Mouse (Mus musculus): ENCODE measurements around the gene Ctsc. TPM values are rescaled to one million over a fixed set of nuclear protein-coding genes. Genes with fewer than 3 reads are reported as not detected.

Gene Ctsc
- polyA plus RNA-seq, 1 experiment from 2014 or later: 18.7 TPM

DNA sequence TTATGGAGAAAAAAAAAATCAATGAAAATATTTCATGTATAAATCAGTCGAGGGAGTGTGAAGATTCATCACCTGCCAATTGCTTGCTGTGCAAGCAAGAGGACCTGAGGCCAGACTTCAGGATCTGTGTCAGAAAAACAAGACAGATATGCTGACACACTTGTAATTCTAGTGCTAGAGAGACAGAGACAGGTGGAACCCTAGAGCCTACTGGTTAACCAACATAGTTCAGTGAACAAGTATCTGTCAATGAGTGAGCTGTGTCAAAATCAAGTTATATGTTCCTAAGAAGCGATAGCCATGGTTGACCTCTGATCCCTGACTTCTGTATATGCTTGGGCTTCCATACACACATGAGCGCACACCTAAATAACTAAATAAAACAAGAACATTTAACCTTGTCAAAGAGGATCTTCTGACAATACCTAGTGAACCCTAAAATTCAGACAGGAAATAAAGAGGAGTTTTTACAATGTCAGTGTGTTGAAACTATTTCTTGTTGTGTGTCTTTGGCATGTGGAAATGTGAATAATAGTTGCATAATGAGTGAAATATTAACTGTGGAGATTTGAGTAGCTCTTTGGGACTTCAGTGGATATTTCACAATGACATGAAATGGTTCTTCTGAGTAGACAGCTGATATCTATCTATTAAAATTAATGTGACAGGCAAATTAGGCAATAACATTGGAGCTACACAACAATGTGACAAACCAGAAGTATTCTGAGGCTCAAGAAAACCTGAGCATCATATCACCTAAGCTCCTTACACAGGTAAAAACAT, 32.7 kb downstream of the Ctsc start:
- Histone ChIP-seq H3K36me3 (no peaks in the 10 kb centered on the region), H3K9ac (no peak overlapping the region), H3K27me3 (no peaks in the 10 kb centered on the region), H3K4me2 (no peak overlapping the region), H3K4me1 (replicated peaks) (no peaks in the 10 kb centered on the region), H3K4me3 (no peak overlapping the region), H3K9me3 (no peaks in the 10 kb centered on the region), H3K27ac (replicated peaks) (no peak overlapping the region)
- ATAC-seq (ENCODE audit: low read depth): no peak
- WGBS: 83% methylated on average over 3 of the region's 3 CpGs

DNA sequence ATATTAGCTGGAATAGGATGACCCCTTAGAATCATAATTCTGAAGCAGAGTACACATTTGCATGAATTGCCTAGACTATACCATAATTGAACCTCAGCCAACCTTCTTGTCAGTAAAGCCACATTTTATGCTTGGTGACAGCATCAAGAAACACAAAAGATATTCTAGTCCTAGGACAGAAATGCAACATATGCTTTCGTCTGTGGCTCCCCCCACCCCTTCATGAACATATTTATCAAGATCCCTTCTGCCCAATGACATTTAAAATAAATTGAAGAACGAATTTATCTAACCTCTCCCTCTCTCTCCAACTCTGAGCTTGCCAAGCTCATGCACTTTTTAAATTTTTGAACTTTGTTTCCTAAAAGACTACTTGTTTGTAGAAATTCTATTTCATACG, 38.5 kb downstream of the Ctsc start:
- H3K4me3 ChIP-seq: no peak overlapping the region
- H3K27ac ChIP-seq (replicated peaks): no peak overlapping the region
- no peaks in the 10 kb centered on the region for H3K9me3 ChIP-seq
- H3K9ac ChIP-seq: no peak overlapping the region
- WGBS: 77% methylated on average over 3 of the region's 3 CpGs
- H3K4me2 ChIP-seq: no peak overlapping the region
- no peaks in the 10 kb centered on the region for H3K27me3 ChIP-seq
- H3K36me3 ChIP-seq: no peaks in the 10 kb centered on the region
- no peaks in the 10 kb centered on the region for H3K4me1 ChIP-seq (replicated peaks)
- no peak for ATAC-seq (ENCODE audit: low read depth)

DNA sequence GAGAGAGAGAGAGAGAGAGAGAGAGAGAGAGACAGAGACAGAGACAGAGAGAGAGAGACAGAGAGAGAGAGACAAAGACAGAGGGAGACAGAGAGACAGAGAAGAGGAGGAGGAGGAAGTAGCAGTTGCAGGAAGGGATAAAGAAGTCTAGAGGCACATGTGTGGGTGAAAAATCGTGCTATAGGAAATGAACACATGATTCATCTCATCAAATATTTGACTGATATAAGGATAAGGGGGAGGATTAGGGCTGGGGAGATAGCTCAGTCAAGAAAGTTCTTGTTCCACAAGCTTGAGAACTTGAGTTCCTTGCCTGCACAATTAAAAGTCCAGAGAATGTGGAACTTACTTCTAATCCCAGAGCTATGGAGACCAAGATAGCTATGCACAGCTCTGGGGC, 40.6 kb downstream of the Ctsc start:
- Histone ChIP-seq H3K9me3 (no peaks in the 10 kb centered on the region), H3K4me3 (no peak overlapping the region), H3K27me3 (no peaks in the 10 kb centered on the region), H3K27ac (replicated peaks) (no peak overlapping the region), H3K4me2 (no peak overlapping the region), H3K4me1 (replicated peaks) (no peaks in the 10 kb centered on the region), H3K36me3 (no peaks in the 10 kb centered on the region), H3K9ac (no peak overlapping the region)
- 79% methylated on average over 1 of the region's 1 CpGs for WGBS
- ATAC-seq (ENCODE audit: low read depth): no peak

DNA sequence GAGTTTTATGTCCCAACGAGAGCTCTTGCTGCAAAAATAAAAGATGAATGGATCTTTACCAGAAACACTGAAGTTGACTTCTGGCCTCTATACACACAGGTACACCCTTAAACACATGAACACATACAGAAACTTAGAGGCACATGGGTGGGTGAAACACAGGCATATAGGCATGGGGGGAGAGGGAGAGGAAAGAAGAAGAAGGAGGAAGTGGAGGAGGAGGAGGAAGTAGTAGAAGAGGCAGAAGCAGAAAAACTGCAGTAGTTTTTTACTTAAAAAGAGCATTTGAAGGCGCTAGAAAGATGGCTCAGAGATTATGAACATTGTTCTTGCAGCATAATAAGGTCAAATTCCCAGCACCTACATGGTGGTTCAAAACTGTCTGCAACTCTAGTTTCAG, 41.0 kb downstream of the Ctsc start:
- no peaks in the 10 kb centered on the region for H3K27me3 ChIP-seq
- H3K36me3 ChIP-seq: no peaks in the 10 kb centered on the region
- H3K9ac ChIP-seq: no peak overlapping the region
- H3K4me3 ChIP-seq: no peak overlapping the region
- no peak overlapping the region for H3K27ac ChIP-seq (replicated peaks)
- whole genome bisulfite sequencing: 87% methylated on average over 2 of the region's 2 CpGs
- H3K9me3 ChIP-seq: no peaks in the 10 kb centered on the region
- H3K4me1 ChIP-seq (replicated peaks): no peaks in the 10 kb centered on the region
- no peak overlapping the region for H3K4me2 ChIP-seq
- ATAC-seq (ENCODE audit: low read depth): no peak

DNA sequence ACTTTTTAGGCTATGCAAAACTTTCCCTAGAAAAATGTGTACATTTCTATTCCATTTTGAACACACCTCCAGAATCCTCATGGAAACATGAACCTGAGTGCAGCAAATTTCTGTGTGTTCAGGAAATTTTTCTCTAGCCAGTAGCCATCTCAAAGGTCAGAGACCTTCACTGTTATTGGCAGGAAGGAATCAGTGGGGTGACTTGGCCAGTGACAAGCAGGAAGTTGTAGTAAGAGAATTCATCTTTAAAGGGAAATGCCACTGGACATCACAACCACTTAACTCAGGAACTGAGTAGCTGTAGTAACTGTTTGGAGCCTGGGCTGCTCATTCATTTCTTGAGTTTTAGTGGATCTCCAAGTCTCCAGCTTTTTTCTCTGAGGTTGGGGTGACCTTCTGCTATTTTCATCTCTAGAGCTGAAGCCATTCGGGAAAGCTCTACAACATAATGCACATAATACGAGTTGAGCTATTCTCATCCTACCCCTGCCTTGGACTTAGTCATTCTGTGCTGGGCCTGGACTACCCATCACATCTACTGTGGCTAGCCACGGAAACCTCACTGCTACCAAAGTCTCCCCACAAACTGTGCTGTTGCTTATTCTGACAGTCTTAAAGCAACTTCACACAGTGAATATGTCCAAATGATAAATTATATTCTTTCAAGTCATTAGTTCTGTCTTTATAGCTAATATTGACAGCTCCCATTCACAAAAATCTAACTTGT, 41.7 kb downstream of the Ctsc start:
- no peaks in the 10 kb centered on the region for H3K27me3 ChIP-seq
- WGBS: 94% methylated on average over 3 of the region's 3 CpGs
- H3K4me3 ChIP-seq: no peak overlapping the region
- H3K9me3 ChIP-seq: no peaks in the 10 kb centered on the region
- no peaks in the 10 kb centered on the region for H3K4me1 ChIP-seq (replicated peaks)
- H3K9ac ChIP-seq: no peak overlapping the region
- no peak overlapping the region for H3K4me2 ChIP-seq
- ATAC-seq (ENCODE audit: low read depth): no peak
- no peaks in the 10 kb centered on the region for H3K36me3 ChIP-seq
- no peak overlapping the region for H3K27ac ChIP-seq (replicated peaks)

DNA sequence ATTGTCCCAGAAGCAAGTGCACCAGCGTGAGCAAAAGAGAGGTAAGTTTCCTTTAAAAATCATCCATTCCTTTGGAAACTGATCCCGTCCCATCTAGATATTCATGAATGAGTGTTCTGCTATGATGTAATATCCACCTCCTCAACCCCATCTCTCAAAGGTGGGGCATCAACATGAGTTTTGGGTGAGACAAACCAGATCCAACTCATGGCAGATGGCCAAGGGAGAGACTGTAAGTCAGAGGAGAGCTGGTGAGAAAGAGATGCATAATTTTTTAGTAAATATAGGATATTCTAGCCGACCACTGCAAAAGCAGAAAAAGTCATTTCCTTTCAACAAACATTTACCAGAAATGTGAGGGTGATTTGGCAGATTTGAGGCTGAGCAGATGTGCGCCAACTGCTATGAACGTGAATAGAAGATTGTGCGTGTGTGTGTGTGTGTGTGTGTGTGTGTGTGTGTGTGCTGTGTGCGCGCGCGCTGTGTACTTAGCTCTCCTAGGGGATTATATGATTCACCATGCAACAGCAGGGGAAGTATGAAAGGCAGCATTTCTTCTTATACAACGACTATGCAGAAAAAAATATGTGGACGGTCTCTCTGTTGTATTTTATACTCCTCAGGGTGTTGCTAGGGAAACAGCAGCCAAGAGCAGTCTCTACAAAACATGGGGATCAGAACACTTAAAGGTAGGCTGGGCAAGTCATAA, 42.9 kb downstream of the Ctsc start:
- 64% methylated on average over 12 of the region's 12 CpGs for WGBS
- H3K4me2 ChIP-seq: no peak overlapping the region
- no peaks in the 10 kb centered on the region for H3K27me3 ChIP-seq
- no peaks in the 10 kb centered on the region for H3K4me1 ChIP-seq (replicated peaks)
- no peaks in the 10 kb centered on the region for H3K9me3 ChIP-seq
- no peak overlapping the region for H3K27ac ChIP-seq (replicated peaks)
- no peak for ATAC-seq (ENCODE audit: low read depth)
- H3K9ac ChIP-seq: no peak overlapping the region
- no peak overlapping the region for H3K4me3 ChIP-seq
- no peaks in the 10 kb centered on the region for H3K36me3 ChIP-seq

DNA sequence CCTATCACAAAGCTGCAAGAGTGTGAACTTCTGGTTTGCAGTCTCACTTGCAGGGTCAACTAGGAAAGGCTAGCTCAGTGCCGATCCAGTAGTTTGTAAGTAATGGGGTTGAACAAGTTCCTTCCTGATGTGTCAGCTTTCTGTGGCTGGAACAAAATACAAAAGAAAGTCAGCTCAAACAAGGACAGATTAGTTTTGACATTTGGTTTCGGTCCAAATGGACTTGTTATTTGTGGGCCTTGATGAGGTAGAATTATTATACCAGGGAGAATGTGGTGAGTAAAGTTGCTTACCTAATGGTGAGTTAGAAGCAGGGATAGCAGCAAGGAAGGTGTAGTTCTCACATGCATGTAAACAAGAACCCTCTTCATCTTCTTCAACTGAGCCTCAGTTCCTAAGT, 44.5 kb downstream of the Ctsc start:
- H3K4me1 ChIP-seq (replicated peaks): no peaks in the 10 kb centered on the region
- WGBS: 89% methylated on average over 2 of the region's 2 CpGs
- H3K9ac ChIP-seq: no peak overlapping the region
- H3K4me2 ChIP-seq: no peak overlapping the region
- H3K36me3 ChIP-seq: no peaks in the 10 kb centered on the region
- H3K4me3 ChIP-seq: no peak overlapping the region
- ATAC-seq (ENCODE audit: low read depth): no peak
- H3K27me3 ChIP-seq: no peaks in the 10 kb centered on the region
- H3K9me3 ChIP-seq: no peaks in the 10 kb centered on the region
- H3K27ac ChIP-seq (replicated peaks): no peak overlapping the region

DNA sequence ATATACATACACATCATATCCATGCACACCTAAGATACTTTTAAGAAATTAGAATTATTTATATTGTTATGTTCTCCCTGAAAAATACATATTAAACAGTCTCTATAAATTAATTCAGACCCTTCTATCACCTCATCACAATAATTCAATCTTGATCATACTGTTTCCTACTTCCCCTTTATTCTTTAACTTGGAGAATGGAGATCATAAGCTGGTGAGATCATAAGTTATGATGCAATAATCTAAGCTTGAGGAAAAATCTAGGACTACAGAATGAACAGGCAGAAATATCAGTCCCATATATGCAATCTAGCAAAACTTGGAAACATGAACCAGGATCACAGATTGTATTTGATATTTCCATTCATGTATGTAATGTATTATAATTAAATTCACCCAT, 49.6 kb downstream of the Ctsc start:
- H3K27me3 ChIP-seq: no peaks in the 10 kb centered on the region
- H3K4me1 ChIP-seq (replicated peaks): no peaks in the 10 kb centered on the region
- no peak overlapping the region for H3K27ac ChIP-seq (replicated peaks)
- no peaks in the 10 kb centered on the region for H3K36me3 ChIP-seq
- no peak overlapping the region for H3K9ac ChIP-seq
- H3K4me3 ChIP-seq: no peak overlapping the region
- H3K4me2 ChIP-seq: no peak overlapping the region
- ATAC-seq (ENCODE audit: low read depth): no peak
- no peaks in the 10 kb centered on the region for H3K9me3 ChIP-seq

DNA sequence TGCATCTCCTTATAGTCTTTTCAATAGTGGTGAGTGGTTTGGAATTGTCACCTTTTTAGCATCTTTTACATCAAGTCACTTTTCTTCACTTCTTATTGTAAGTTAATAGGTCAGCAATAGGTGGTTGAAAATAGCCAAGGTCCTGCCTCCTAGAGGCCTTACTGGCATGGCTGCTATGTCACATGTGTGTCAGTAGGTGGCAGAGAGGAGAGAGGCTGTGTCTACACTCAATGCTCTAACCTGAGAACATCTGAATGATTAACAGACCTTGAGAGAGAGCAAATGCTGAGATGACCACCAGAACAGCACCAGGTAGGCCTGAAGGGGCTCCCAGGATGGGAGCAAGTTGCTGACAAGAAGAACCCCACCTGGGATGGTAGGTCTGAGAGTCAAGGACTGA, 65.9 kb downstream of the Ctsc start:
- ATAC-seq (ENCODE audit: low read depth): no peak
- H3K4me2 ChIP-seq: no peak overlapping the region

DNA sequence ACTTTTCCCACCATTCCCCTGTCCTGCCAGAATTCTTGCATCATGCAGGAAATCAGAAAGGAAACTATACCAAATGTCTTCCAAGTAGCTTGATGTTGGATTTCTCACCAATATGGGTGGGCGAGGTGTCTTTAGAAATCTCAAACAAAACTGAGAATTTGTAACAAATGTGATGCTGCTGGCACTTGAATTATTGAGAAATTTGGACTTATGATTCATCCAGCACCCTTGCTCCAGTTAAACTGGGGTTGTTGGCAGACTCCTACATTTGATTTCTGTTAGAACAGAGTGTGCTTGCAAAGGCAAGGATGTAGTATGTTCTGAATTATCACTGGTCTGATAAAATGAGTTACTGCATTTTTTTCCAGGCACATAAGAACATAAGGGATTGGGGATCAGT, 68.2 kb downstream of the Ctsc start:
- 91% methylated on average over 1 of the region's 1 CpGs for WGBS
- H3K27ac ChIP-seq (replicated peaks): no peak overlapping the region
- no peaks in the 10 kb centered on the region for H3K4me1 ChIP-seq (replicated peaks)
- H3K36me3 ChIP-seq: no peaks in the 10 kb centered on the region
- H3K27me3 ChIP-seq: no peaks in the 10 kb centered on the region
- no peak overlapping the region for H3K4me2 ChIP-seq
- ATAC-seq (ENCODE audit: low read depth): no peak
- H3K9me3 ChIP-seq: no peaks in the 10 kb centered on the region
- no peak overlapping the region for H3K9ac ChIP-seq
- H3K4me3 ChIP-seq: no peak overlapping the region

More for the DNA sequence above, 65.9 kb downstream of the Ctsc start:
- H3K9ac ChIP-seq: no peak overlapping the region
- no peak overlapping the region for H3K4me3 ChIP-seq
- H3K27ac ChIP-seq (replicated peaks): no peak overlapping the region
- H3K9me3 ChIP-seq: no peaks in the 10 kb centered on the region
- H3K27me3 ChIP-seq: no peaks in the 10 kb centered on the region
- no peaks in the 10 kb centered on the region for H3K36me3 ChIP-seq
- no peaks in the 10 kb centered on the region for H3K4me1 ChIP-seq (replicated peaks)

DNA sequence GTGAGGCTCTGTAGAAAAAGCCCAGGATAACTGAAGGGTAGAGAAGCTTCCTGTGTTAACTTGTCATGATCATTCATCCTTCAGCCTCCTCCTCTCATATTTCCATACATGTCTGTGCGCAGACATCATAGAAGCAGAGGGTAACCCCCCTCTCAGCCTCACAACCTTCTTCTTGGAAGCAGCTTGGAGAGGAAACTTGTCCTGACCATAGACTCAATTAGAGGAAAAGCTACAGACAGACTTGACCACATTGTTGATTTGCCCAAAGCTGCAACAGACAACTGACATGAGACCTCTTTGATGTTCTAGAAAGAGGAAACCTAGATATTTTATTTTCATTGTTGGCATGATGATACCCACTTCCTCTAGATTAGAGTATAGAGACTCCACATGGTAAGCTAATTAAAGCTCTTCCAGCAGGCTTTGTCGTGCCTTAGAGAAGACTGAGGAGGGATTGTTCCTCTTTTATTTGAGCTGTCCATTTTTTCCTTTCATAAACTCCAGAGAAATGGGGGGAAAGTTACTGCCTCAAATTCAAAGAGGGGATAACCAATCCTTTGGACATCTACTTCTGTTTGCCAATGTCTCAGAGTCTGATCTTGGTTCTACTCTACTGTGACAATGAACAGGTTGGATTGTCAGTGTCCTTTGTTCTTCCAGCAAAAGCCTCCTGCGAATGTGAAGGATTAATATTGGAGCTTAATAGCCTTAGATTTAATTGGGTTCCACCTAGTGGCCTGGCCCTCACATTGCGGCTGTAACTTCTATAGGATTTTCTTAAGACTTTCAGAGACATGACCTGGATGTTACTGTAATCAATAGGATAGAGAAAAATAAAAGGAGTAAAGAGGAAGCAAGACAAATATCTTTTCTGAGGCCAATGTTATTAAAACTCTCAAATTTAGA, 79.2 kb downstream of the Ctsc start:
- ATAC-seq (ENCODE audit: low read depth): no peak
- no peak overlapping the region for H3K4me2 ChIP-seq
- no peak overlapping the region for H3K9ac ChIP-seq
- peaks cover 7% of the 10 kb centered on the region; the same call in 1 of the 2 replicates for H3K4me1 ChIP-seq (replicated peaks)
- no peaks in the 10 kb centered on the region for H3K9me3 ChIP-seq
- H3K27ac ChIP-seq (replicated peaks): no peak overlapping the region
- 45% methylated on average over 4 of the region's 4 CpGs for WGBS
- no peak overlapping the region for H3K4me3 ChIP-seq
- no peaks in the 10 kb centered on the region for H3K27me3 ChIP-seq
- H3K36me3 ChIP-seq: no peaks in the 10 kb centered on the region

All from neural tube, embryonic 13.5 days (tissue).